Mouse (Mus musculus) forebrain, embryonic 11.5 days (tissue): ENCODE measurements around the gene Pcp4l1. TPM values are rescaled to one million over a fixed set of nuclear protein-coding genes. Genes with fewer than 3 reads are reported as not detected.

Source experiments
- ATAC-seq: fragments of 200-750 bp; cut with Nextera tagmentation; replicated peaks from 2 replicates; pipeline ENCODE4 v1.8.0; 2017; ENCODE audit warnings: moderate TSS enrichment; ENCODE audit not compliant: low FRiP score
- DNase-seq: peaks from one replicate; pipeline ENCODE4 v3.0.0-alpha.2; 2017; ENCODE audit warnings: low spot score
- H3K27ac ChIP-seq: fragments of 300-500 bp; sonication (generic); 2 replicates; pipeline ENCODE4 v1.5.1; 2014; ENCODE audit warnings: low read depth, low read length
- H3K27me3 ChIP-seq: fragments of 300-500 bp; sonication (generic); 2 replicates; pipeline ENCODE4 v1.6.1; 2014; ENCODE audit warnings: mild to moderate bottlenecking, low read length, mixed read lengths; ENCODE audit not compliant: control insufficient read depth, insufficient read depth
- H3K36me3 ChIP-seq: fragments of 300-500 bp; sonication (generic); 2 replicates; pipeline ENCODE4 v1.6.1; 2014; ENCODE audit warnings: mild to moderate bottlenecking, low read length, moderate library complexity, mixed read lengths; ENCODE audit not compliant: control insufficient read depth, insufficient read depth
- H3K4me1 ChIP-seq: fragments of 300-500 bp; sonication (generic); replicated peaks from 2 replicates; pipeline ENCODE4 v1.6.1; 2014; ENCODE audit warnings: low read length, mixed read lengths; ENCODE audit not compliant: control insufficient read depth, insufficient read depth
- H3K4me2 ChIP-seq: fragments of 300-500 bp; sonication (generic); 2 replicates; pipeline ENCODE4 v1.6.1; 2014; ENCODE audit warnings: low read depth, mild to moderate bottlenecking, low read length, moderate library complexity, mixed read lengths; ENCODE audit not compliant: severe bottlenecking
- H3K4me3 ChIP-seq: fragments of 300-500 bp; sonication (generic); 2 replicates; pipeline ENCODE4 v1.5.1; 2014; ENCODE audit warnings: low read depth, low read length
- H3K9ac ChIP-seq: fragments of 300-500 bp; sonication (generic); 2 replicates; pipeline ENCODE4 v1.6.1; 2014; ENCODE audit warnings: low read length
- H3K9me3 ChIP-seq: fragments of 300-500 bp; sonication (generic); 2 replicates; pipeline ENCODE4 v1.6.1; 2016; ENCODE audit warnings: low read length, mixed read lengths; ENCODE audit not compliant: control insufficient read depth
- WGBS: fragments of 180-500 bp; shearing (Covaris S2); extraction: QIAGEN DNeasy Blood & Tissue Kit; methylation state at CpG from one replicate; pipeline ENCODE4 v1.1.7; 2014; 5-methylcytosine and 5-hydroxymethylcytosine counted together
- polyA plus RNA-seq: library from polyadenylated mRNA; unstranded; fragments of >200 nt; fragmentation: Nextera tagmentation; extraction: Ambion mirVana; gene quantifications from 2 replicates; pipeline ENCODE4 v1.2.1, GENCODE M21; 2014

Gene Pcp4l1
- polyA plus RNA-seq, 1 experiment from 2014 or later = 7.3 TPM

DNA sequence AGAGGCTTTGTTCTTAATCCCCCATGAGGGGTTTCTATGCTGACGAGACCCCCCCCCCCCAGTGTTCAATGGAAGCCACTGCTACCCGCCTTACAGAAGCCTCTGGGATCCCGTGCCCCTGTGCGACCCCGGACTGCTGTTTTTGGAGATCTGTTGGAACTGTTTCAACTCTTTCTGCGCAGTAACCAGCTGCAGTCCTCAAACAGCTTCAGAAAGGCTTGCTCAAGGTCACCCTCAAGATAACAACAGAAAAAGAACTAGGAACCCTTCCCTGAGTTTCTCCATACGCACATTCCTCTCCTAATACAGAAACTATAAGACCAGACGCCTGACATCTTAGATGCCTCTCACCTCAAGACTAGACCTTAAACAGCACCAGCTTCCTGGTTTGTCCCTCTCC, 7.0 kb downstream of the Pcp4l1 start:
- ATAC-seq = 0 out of 2 replicates have a peak, but pooled peaks have one; percentile 34
- no peak for DNase-seq
- Histone ChIP-seq H3K9me3 (no peaks in the 10 kb centered on the region), H3K4me2 (no peak overlapping the region), H3K27me3 (peaks cover 11% of the 10 kb centered on the region; the same call in 1 of the 2 replicates), H3K4me1 (peaks cover 9% of the 10 kb centered on the region; the same call in 1 of the 2 replicates), H3K9ac (no peak overlapping the region), H3K4me3 (no peak overlapping the region), H3K36me3 (no peaks in the 10 kb centered on the region), H3K27ac (peak overlapping the region; percentile 48; the same call in 1 of the 2 replicates)
- WGBS = 8% methylated on average over 8 of the region's 8 CpGs

DNA sequence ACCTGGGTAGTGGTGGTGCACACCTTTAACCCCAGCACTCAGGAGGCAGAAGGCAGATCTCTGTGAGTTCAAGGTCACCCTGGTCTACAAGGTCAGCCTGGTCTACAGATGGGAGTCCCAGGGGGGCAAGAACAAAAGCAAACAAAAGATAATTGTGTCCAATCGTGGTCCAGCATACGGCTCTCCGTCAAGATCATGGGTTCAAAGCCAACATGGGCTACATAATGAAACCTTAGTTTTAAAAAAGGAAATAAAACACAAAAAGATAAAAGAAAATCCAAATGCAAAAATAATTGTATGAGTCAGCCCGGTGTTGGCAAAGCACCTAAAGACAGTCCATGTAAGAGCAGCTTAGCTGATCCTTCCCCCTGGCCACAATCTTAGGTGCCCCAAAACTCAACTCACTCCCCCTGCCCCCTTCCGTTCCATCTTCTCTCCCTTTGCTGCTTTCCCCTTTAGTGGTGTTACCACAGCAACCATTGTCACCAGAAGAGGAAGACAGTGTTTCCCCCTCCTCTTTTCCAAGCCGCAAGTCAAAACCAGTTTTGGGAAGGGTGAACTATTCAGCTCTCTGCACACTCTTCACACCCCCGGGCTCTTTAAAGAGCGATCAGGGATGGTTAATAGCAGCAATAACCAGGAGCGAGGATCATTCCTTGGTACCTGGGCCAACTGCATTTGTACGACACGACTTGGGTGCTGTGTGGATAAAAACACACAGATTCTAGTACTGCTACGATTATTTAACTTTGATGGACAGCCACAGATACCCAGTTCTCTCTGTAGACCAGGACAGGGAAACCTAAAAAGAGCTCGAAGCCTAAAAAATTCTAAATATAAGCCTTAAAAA, 8.0 kb downstream of the Pcp4l1 start:
- 37% methylated on average over 13 of the region's 13 CpGs for WGBS
- Histone ChIP-seq H3K36me3 (no peaks in the 10 kb centered on the region), H3K27me3 (peaks cover 3% of the 10 kb centered on the region; the same call in 1 of the 2 replicates), H3K27ac (no peak overlapping the region), H3K4me3 (no peak overlapping the region), H3K9ac (no peak overlapping the region), H3K4me2 (no peak overlapping the region), H3K9me3 (no peaks in the 10 kb centered on the region), H3K4me1 (peaks cover 9% of the 10 kb centered on the region; the same call in 1 of the 2 replicates)
- DNase-seq = no peak
- ATAC-seq = no peak

DNA sequence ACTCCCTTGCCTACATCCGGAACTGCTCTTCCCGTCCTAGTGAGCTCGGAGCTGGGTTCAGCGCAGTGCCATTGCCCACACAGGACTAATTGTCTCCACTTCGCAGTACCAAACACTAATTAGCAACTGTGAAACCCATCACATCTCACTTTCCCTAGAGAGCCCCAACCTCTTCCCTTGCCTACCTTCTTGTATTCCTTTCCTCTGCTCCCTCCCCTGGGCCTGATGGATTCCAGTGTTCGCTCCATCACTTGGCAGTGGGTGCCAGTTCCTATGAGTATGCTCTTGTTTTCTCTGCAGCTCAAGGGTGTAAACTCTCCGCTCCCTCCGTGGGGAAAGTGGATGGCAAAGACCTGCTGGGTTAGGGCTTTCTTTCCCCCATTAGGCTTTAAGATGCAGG, 10.4 kb downstream of the Pcp4l1 start:
- H3K4me1 ChIP-seq = peaks cover 7% of the 10 kb centered on the region; the same call in 1 of the 2 replicates
- no peak overlapping the region for H3K27ac ChIP-seq
- DNase-seq = no peak
- H3K9ac ChIP-seq = no peak overlapping the region
- 71% methylated on average over 8 of the region's 8 CpGs for WGBS
- no peaks in the 10 kb centered on the region for H3K27me3 ChIP-seq
- H3K4me3 ChIP-seq = no peak overlapping the region
- no peaks in the 10 kb centered on the region for H3K9me3 ChIP-seq
- no peak for ATAC-seq
- H3K4me2 ChIP-seq = no peak overlapping the region
- no peaks in the 10 kb centered on the region for H3K36me3 ChIP-seq

DNA sequence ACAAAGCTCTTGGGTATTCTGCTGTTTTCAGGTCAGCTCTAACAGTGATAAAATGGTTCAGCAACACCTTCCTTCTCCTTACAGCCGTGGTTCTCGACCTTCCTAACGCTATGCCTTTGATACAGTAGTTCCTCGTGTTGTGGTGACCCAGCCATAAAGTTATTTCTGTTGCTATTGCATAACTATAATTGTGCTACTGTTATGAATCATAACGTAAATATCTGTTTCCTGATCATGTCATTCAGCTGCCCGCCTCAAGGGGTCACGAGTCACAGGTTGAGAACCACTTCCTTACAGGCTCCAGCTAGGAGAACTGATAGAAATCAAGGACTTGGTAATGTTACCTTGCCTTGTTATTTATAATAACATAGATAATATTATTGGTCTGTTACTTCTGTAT, 11.8 kb downstream of the Pcp4l1 start:
- Histone ChIP-seq H3K27ac (no peak overlapping the region), H3K4me1 (peaks cover 4% of the 10 kb centered on the region; the same call in 1 of the 2 replicates), H3K9ac (no peak overlapping the region), H3K9me3 (no peaks in the 10 kb centered on the region), H3K4me3 (no peak overlapping the region), H3K36me3 (no peaks in the 10 kb centered on the region), H3K4me2 (no peak overlapping the region), H3K27me3 (no peaks in the 10 kb centered on the region)
- 91% methylated on average over 7 of the region's 7 CpGs for WGBS
- no peak for DNase-seq
- ATAC-seq = no peak

DNA sequence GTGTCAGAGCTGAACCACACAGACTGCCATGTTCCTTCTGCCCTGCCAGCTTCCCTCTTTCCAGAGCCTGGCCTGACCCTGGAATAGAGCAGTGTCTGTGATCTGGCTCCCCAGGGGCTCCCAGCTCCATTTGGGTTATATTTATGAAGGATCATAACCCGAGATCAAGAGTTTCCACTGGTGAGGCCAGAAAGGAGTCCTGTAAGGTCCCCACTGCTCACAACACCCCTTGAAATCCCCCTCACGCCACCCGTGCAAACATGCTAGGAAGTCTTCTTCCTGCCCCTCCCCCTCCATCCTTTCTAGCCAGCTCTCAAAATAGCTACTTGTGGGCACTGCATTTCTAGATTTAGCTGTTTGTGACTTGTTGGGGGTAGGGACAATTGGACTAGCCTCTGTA, 12.4 kb downstream of the Pcp4l1 start:
- H3K4me1 ChIP-seq = no peaks in the 10 kb centered on the region; the same call in 1 of the 2 replicates
- WGBS = 73% methylated on average over 3 of the region's 3 CpGs
- H3K36me3 ChIP-seq = no peaks in the 10 kb centered on the region
- H3K27ac ChIP-seq = no peak overlapping the region
- H3K4me3 ChIP-seq = no peak overlapping the region
- no peak for DNase-seq
- no peak for ATAC-seq
- H3K4me2 ChIP-seq = no peak overlapping the region
- H3K9me3 ChIP-seq = no peaks in the 10 kb centered on the region
- no peaks in the 10 kb centered on the region for H3K27me3 ChIP-seq
- no peak overlapping the region for H3K9ac ChIP-seq

DNA sequence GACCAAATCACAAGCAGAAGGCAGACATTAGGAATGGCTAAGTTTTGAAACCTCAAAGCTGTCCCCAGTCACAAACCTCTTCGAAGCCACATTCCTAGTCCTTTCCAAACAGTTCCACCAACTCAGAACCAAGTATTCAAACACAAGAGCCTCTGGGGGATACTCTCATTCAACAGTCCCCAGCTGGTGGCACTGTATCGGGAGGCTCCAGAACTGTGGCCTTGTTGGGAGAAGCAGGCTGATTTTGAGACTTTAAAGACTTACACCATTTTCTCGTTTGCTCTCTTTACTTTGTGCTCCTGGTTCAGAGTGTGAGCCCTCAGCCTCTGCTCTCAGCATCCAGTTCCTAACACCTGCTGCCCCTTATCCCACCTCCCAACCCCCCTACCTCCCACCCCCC, 13.0 kb downstream of the Pcp4l1 start:
- Histone ChIP-seq H3K36me3 (no peaks in the 10 kb centered on the region), H3K4me3 (no peak overlapping the region), H3K9ac (no peak overlapping the region), H3K27ac (no peak overlapping the region), H3K4me2 (no peak overlapping the region), H3K9me3 (no peaks in the 10 kb centered on the region), H3K4me1 (no peaks in the 10 kb centered on the region), H3K27me3 (no peaks in the 10 kb centered on the region)
- WGBS = 90% methylated on average over 3 of the region's 3 CpGs
- no peak for ATAC-seq
- no peak for DNase-seq

DNA sequence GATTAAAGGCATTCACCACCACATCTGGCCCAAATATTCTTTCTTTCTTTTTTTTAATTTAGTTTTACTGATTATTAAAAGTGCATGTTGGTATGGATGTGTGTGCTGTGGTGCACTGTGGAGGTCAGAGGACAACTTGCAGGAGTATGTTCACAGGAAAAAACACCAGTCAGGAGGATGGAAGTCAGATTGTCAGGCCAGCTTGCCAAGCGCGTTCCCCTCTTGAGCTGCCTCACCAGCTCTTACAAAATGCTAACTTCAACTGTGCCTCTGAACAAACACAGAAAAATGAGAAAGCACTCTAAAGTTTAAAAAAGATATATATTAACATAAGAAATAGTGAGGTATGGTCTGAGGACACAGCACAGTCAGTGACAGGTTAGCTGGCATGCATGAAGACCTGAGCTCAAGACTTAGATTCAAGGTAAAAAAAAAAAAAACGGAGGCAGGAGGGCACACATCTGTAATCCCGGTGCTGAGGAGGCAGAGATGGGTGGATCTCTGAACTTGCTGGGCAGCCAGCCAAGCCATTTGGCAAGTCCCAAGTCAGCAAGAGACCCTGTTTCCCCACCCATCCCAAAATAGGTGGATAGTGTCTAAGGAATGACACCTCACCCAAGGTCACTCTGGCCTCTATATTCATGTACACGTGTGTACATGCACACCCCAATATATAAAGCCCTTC, 16.4 kb downstream of the Pcp4l1 start:
- Histone ChIP-seq H3K9ac (no peak overlapping the region), H3K4me2 (no peak overlapping the region), H3K4me1 (no peaks in the 10 kb centered on the region), H3K27ac (no peak overlapping the region), H3K4me3 (no peak overlapping the region), H3K36me3 (no peaks in the 10 kb centered on the region), H3K9me3 (no peaks in the 10 kb centered on the region), H3K27me3 (no peaks in the 10 kb centered on the region)
- ATAC-seq (no peak), DNase-seq (no peak)
- WGBS = 79% methylated on average over 5 of the region's 5 CpGs

DNA sequence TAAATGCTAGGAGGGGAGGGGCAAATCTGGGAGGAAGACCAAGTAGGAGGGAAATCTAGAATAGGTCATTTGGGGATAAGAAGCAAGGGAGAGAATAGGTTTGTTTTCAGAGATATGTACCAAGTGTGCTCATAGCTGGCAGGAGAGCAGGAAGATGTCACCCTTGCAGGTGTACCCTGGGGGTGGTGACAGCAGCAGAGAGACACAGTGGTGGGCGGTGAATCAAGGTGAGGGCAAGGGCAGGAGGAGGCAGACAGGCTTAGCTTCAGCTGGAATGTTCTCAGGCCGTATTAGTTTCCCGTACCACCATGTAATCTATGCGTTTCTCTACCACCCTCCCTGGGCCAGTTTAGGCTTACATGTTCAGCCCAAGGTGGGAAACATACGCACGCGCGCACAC, 23.3 kb downstream of the Pcp4l1 start:
- 93% methylated on average over 8 of the region's 8 CpGs for WGBS
- ATAC-seq = no peak
- no peak overlapping the region for H3K9ac ChIP-seq
- no peaks in the 10 kb centered on the region for H3K27me3 ChIP-seq
- DNase-seq = no peak
- H3K4me2 ChIP-seq = no peak overlapping the region
- H3K4me1 ChIP-seq = no peaks in the 10 kb centered on the region
- H3K36me3 ChIP-seq = no peaks in the 10 kb centered on the region
- H3K4me3 ChIP-seq = no peak overlapping the region
- no peaks in the 10 kb centered on the region for H3K9me3 ChIP-seq
- no peak overlapping the region for H3K27ac ChIP-seq
